Mouse (Mus musculus): ENCODE measurements around the gene Eno1.

DNA sequence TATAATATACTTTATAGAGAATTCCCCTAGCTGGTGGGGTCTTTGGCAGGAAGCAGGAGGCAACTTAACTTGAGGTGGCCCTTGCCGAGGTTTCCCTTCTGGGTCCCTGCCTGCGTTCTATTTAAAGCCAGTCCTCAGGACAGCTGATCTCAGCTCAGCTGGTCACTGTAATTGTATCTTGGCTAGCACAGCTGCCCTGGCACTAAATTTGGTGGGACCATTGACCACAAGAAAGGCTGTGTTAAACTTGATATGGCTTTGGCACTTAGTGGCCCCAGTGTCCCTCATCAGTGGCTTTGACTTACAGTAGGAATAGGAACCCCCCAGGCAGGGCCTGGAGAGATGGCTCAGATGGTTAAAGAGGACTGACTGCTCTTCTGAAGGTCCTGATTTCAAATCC, 9.4 kb downstream of the Eno1 start:
- TF ChIP-seq CTCF (IDR thresholded peaks at IDR 0.05; ENCODE audit: borderline replicate concordance, insufficient read depth, low read length): no peak
- TF ChIP-seq POLR2A (IDR thresholded peaks at IDR 0.05; ENCODE audit: low read depth, low read length): no peak
